Mouse (Mus musculus) layer of hippocampus, postnatal 10 days (tissue): ENCODE data around the gene Magi1. TPM values are rescaled to one million over a fixed set of nuclear protein-coding genes. Genes with fewer than 3 reads are reported as not detected.
A peak's percentile ranks its signal among the peaks of the same experiment; 100 is the strongest.

Experiments
- DNase-seq, 2 experiments: peaks; one replicate each; pipeline ENCODE4 v3.0.0; 2021; ENCODE audit warnings: low spot score in 2 of 2
- total RNA-seq, 2 experiments: library from RNA; stranded (reverse); gene quantifications; 2 replicates each; pipeline ENCODE4 v1.2.3; 2021

Gene Magi1
- total RNA-seq, 2 experiments from 2014 or later, result 51.2 to 65.8 TPM

DNA sequence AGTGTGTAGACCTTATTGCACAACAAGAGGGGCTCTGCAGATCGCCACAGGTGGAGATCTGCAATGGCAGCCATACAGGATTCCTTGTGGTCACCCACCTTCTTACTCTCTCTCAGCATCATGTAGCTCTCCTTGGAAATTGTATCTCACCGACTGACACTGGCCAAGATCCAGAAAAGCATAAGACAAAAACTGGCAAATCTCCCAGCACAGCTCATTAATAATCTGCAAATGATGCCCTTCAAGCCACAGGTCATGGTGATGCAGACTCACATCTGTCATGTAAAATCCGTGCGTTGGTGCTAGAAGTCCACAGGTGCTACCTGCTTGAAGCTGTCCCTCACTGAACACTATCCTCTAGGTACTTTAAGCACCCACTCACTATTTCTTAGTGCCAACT, 448.5 kb downstream of the Magi1 start:
- no peak for DNase-seq

DNA sequence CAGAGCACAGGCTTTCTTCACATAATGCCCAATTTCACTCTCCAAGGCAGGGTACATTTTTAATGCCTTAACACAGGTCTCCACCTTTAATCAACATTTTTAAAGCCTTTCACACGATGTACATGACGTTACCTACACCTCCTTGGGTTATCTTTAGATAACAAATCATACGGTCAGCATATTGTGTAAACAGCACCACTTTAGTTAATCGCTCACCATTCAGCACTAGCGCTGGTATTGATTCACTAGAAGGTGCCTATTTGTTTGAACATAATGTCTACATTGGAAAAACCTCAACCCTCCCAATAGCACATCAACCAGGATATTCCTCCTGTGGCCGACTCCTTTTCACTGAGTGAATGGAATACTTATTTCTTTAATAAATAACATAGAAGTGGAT, 455.5 kb downstream of the Magi1 start:
- DNase-seq, result no peak

DNA sequence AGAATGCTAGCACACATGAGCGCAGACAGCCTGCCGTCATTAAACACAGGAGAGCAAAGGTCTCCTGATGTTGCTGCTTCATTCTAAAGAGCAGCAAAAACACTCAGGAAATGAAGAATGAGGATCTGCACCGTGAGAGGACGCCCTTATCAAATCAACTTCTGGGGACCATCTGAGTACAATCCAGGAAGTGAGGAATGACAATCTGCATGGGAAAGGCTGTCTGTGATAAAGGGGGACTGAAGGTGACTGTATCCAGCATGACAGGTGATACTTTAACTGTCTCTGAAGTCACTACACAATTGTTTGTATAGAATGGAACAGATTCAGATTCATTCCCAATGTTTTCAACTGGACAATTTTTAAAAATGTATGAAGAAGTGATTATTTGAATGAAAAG, 456.8 kb downstream of the Magi1 start:
- no peak for DNase-seq

DNA sequence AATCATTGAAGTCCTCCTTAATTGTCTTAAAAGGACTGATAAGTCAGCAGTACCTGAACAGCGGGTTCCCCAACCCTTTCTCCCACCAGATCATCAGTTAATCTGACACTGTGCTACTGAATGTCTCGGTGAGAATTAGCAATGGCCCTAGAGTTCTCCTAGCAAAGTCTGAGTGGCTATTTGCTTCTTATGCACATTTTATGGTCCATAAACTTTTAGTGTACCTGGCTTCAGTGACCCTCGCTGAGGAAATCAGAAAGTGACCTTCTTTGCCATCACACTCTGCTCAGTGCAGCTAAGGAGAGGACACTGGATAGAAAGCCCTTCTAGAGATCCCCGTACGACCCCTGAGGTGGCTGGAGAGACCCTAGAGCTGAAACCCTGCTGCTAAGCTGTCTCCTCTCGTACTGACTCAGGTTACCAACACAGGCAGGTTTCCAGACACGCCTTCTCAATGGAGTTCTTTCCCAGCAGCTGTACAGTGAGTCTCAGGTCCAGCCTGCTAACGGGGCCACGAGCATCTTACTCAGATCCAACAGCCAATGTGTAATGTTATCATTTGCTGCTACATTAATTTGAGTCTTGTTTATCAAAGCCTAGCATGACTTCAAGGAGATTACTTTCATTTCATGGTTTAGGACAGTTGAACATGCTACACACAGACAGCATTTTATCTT, 461.4 kb downstream of the Magi1 start:
- no peak for DNase-seq

DNA sequence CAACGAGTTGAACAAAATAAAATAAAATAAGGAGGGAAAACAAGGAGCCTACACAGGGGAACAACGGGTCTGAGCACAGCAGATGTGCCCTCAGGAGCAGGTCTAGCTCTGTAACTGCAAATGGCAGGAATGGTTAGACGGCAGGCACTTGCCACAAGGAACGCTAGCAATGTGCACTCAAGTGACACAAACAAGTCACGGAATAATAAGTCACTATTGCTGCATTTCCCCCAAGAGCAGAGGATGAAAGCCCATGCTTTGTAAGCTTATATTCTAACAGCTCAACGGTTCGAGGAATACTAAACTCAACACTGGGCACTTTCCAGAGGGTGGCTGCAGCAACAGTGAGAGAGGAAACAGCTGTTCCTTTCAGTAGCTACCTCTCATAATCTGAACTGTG, 462.2 kb downstream of the Magi1 start:
- peak in 1 of 2 experiments; percentile 3 for DNase-seq

DNA sequence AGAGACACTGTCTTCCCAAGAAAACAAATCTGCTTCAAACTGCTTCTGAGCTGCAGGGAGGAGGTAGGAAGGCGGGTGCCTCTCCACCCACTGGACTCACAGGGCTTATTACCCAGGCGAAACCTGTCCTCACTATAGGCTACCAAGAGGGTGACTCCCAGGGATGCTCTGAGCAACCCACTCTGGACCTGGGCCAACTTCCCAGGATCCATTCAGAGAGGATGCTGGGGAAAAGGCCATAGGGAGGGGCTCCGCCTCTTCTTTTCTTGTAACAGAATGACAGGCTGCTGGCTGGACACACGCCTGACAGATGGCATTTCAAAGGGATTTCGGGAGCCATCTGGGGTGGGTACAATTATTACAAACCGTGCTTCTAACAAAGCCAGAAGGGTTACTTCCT, 463.8 kb downstream of the Magi1 start:
- peak; percentile 76 to 77 for DNase-seq

- peak in 1 of 2 experiments; percentile 2 for DNase-seq
Measured at GRCm38 (mm10) chr6:93819282-93819681, 464.4 kb downstream of the Magi1 start.

DNA sequence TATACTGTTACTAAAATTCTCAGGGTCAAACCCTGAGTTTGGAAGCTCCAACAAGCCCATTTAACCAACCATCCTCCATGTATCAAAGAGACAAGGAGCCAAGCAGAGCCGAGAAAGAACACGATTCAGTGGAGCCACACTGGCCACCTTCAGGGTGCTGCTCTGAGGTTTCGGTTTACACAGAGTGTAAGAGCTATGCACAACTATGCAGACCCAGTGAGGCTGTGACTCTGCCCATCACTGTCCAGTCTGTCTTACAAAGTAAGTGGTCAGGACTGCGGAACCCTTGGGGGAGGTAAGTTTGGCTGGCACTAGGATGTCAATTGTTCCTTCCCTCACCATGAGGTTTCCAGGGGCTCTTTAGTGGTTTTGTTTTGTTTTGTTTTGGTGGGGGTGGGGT, 465.2 kb downstream of the Magi1 start:
- DNase-seq, result no peak

- no peak for DNase-seq
Measured at GRCm38 (mm10) chr6:93805407-93805936, 478.2 kb downstream of the Magi1 start.

GRCm38 (mm10) chr6:93802390-93802789, 481.3 kb downstream of the Magi1 start:
- DNase-seq, result no peak

GRCm38 (mm10) chr6:93800465-93800864, 483.3 kb downstream of the Magi1 start:
- DNase-seq, result no peak

- DNase-seq, result peak in 1 of 2 experiments; percentile 31
Measured at GRCm38 (mm10) chr6:93792309-93793215, 491.2 kb downstream of the Magi1 start.

DNA sequence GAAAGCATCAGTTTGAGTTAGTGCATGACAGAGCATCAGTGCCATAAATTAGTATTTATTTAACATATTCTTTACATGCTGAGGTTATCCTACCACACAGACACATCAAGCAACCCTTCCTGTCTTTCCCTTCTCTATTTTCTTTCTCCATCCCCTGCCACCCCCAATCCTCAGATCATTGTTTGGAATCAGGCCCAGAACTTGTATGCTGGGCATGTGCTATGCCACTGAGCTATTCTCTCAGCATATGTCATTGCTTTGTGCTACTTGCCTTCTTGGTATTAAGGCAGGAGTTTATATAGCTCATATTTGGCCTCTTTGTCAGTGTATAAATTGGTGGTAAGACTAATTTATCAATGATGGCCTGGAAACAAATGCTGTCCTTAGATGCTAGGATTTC, 494.0 kb downstream of the Magi1 start:
- no peak for DNase-seq

GRCm38 (mm10) chr6:93787042-93787441, 496.7 kb downstream of the Magi1 start:
- DNase-seq, result no peak

GRCm38 (mm10) chr6:93786220-93786619, 497.5 kb downstream of the Magi1 start:
- no peak for DNase-seq

DNA sequence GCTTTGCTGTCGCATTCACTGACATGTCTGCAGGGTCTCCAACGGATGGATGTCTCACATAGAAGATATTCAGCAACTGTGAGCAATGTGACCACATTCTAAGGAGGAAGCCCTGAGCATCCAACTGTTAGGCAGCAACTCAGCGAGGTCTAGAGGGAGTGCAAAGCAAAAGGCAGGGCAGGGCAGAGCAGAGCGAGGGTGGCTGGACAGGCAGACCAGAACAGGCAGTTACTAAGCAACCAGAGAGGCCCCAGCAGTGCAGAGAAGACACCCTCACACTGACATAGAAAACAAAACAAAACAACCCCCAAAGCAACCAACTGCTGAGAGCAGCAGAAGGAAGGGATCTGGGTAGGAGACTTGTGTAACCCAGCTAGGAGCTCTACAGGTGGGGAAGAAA, 512.6 kb downstream of the Magi1 start:
- peak; percentile 10 to 21 for DNase-seq

GRCm38 (mm10) chr6:93770283-93771025, 513.3 kb downstream of the Magi1 start:
- no peak for DNase-seq

DNA sequence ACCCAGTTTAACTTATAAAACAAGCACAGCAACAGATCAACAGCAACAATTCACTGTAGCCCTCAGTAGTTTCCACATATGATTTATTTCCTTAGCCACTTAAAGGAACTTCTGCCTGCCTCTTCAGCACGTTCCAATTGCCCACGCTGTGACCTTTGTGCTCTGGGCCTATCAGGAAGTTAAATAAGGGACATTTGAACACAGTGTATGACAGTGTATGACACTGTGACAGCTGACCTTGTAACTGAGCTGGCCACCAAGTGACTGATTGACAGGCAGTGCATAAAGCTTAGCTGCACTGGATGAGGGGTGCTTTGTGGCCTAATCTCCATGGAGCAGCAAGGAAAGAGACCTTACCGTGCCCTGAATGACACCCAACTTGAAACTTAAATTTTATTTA, 525.6 kb downstream of the Magi1 start:
- no peak for DNase-seq

GRCm38 (mm10) chr6:93757353-93758087, 526.2 kb downstream of the Magi1 start:
- peak; percentile 85 to 90 for DNase-seq

- DNase-seq, result no peak
Measured at GRCm38 (mm10) chr6:93743145-93743544, 540.6 kb downstream of the Magi1 start.

- no peak for DNase-seq
Measured at GRCm38 (mm10) chr6:93739786-93740185, 543.9 kb downstream of the Magi1 start.
